Mouse (Mus musculus) megakaryocyte, embryonic 14.5 days (primary cell): ENCODE measurements around the gene Slc25a36. TPM values are rescaled to one million over a fixed set of nuclear protein-coding genes. Genes with fewer than 3 reads are reported as not detected.

ENCODE experiments used
- H3K27me3 ChIP-seq: replicated peaks from 2 replicates; pipeline ENCODE3; 2012; ENCODE audit warnings: inconsistent platforms
- H3K36me3 ChIP-seq: replicated peaks from 2 replicates; pipeline ENCODE3; 2012; ENCODE audit warnings: low read length, inconsistent platforms, mixed read lengths
- H3K4me1 ChIP-seq: 2 replicates; pipeline ENCODE4 v1.6.1; 2012; ENCODE audit warnings: inconsistent platforms
- H3K4me3 ChIP-seq: replicated peaks from 2 replicates; pipeline ENCODE3; 2012; ENCODE audit warnings: moderate library complexity, mild to moderate bottlenecking, inconsistent platforms
- H3K9me3 ChIP-seq: 2 replicates; pipeline ENCODE4 v1.6.1; 2012; ENCODE audit warnings: inconsistent platforms
- FLI1 ChIP-seq: IDR thresholded peaks from 2 replicates; pipeline ENCODE4 v1.6.1; 2012; ENCODE audit warnings: low read length, inconsistent platforms, mixed read lengths
- GATA1 ChIP-seq: IDR thresholded peaks from 3 replicates; pipeline ENCODE4 v1.6.1; 2012; ENCODE audit warnings: mixed read lengths, low read length, inconsistent platforms, borderline replicate concordance
- polyA plus RNA-seq: library from polyadenylated mRNA; stranded (reverse); fragments of >175 nt; gene quantifications from 2 replicates; pipeline ENCODE4 v1.2.3, GENCODE M21; 2012; ENCODE audit warnings: low replicate concordance; ENCODE audit not compliant: insufficient read depth

Gene Slc25a36
- 1.2 and 2.3 TPM in 2 replicates for polyA plus RNA-seq

DNA sequence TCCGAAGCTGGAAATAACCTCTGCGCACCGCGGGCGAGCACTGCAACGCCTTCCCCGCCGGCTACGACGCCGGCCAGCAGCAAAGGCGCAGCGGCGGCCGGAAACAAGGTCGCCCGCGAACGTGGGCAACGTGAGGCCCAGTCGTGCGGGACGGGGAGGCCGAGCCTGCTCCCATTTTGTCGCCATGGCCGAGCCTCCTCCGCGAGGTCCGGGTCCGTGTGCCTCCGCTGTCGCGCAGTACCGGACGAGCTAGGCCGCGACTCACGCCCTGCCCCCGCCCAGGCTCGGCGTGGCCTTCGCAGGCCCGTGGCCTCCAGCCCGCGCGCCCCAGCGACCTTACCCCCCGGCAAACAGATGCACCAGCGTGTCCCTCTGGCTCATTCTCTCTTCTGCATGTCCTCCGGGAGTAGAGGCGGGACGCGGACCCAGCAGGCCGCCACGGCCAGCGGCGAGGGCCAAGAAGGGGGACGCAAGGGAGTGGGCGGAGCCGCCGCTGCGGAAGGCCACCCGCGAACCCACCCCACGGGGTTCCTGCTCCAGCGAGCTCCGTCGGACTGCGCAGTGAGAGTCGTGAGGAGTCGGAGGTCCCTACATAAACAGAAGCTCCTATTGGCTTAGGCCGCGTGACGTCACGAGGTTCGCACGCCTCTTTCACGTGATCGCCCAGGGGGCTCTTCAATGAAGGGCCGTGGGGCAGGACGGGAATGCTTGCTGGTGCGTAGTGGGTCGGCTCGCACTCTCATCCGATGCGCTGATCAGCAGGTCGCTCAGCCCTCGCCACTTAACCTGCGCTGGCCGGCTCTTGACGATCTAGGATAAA, at the start of gene Slc25a36:
Gene Slc25a36 (minus strand): TSS at position 587 of the 820 bp plus-strand sequence.
- peaks cover 38% of the 10 kb centered on the region for H3K4me1 ChIP-seq
- no peaks in the 10 kb centered on the region for H3K27me3 ChIP-seq
- no peak for TF ChIP-seq GATA1
- TF ChIP-seq FLI1, result no peak
- peak within 1 kb of the TSS; percentile 99 for H3K4me3 ChIP-seq
- H3K9me3 ChIP-seq, result no peaks in the 10 kb centered on the region
- H3K36me3 ChIP-seq, result peaks cover 18% of the 10 kb centered on the region

DNA sequence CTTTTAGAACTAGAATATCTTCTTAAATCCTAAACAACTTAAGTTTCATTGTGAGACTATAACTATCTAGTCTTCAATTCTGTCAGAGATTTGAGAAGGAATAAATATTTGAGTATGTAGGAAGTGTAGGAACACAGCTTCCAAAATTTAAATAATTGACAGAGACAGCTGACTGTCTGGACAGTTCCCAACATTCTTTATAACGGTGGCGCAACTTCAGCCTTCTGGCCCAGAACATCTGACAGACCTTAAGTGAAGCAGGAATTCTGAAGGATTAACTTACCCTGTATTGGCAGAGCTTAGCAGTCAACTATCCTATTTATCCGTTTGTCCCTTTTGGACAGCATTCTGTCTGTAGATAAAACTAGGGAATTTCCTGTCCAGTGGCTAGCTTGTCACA, 47.5 kb upstream of the Slc25a36 start:
- Histone ChIP-seq H3K27me3 (peaks cover 2% of the 10 kb centered on the region), H3K4me1 (peaks cover 8% of the 10 kb centered on the region), H3K36me3 (no peaks in the 10 kb centered on the region), H3K4me3 (no peak overlapping the region), H3K9me3 (no peaks in the 10 kb centered on the region)
- TF ChIP-seq FLI1 (no peak), GATA1 (no peak)

DNA sequence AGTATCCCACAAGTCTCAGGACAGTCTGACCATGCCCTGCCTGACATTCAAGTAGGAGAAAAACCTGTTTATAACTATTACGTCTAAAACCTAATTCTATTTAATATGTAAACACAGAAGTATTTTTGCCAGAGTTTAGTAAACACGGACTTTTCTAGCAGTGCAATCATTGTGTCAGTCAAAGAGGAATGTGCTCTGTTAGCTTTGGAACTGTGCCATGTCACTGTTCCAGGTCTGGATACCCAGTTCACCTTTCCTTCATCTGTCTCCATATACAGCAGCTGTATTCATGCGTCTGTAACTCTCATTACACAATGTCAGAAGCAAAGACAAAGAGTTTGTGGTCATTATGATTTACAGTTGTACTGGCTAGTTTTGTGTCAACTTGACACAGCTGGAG, 45.0 kb upstream of the Slc25a36 start:
- peaks cover 4% of the 10 kb centered on the region for H3K27me3 ChIP-seq
- no peaks in the 10 kb centered on the region for H3K9me3 ChIP-seq
- no peaks in the 10 kb centered on the region for H3K36me3 ChIP-seq
- TF ChIP-seq GATA1 (no peak), FLI1 (no peak)
- H3K4me1 ChIP-seq, result peaks cover 8% of the 10 kb centered on the region
- no peak overlapping the region for H3K4me3 ChIP-seq

DNA sequence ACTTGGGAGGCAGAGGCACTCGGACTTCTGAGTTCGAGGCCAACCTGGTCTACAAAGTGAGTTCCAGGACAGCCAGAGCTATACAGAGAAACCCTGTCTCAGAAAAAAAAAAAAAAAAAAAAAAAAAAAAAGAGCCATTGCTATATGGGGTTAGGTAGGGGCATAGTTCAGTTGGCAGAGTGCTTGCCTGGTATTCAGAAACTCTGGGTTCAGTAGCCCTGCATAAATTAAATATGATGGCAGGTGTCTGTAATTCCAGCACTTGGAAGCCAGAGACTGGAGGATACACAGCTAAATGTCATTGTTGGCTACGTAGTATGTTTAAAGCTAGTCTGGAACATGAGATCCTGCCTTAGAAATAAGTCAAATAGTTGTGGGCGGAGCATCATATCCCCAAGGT, 44.0 kb upstream of the Slc25a36 start:
- no peak for TF ChIP-seq GATA1
- TF ChIP-seq FLI1, result no peak
- Histone ChIP-seq H3K9me3 (no peaks in the 10 kb centered on the region), H3K4me3 (no peak overlapping the region), H3K36me3 (no peaks in the 10 kb centered on the region), H3K27me3 (peaks cover 2% of the 10 kb centered on the region), H3K4me1 (peaks cover 8% of the 10 kb centered on the region)

DNA sequence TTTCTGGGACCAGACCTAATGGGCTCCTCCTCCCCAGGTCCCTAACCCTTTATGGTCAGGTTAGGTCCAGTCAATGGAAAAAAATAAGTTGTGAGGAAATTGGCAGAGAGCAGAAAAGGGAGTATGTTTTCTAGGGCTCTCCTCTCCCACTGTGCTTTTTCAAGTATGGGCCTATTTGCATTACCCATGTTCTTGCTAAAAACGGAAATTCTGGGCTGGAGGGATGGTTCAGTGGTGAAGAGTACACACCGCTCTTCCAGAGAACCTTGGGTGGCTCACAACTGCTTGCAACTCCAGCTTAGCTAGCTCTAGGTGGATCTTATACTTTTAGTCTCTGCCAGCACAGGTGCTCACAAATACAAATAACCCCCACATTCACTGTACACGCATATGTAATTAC, 42.0 kb upstream of the Slc25a36 start:
- H3K4me1 ChIP-seq, result peaks cover 8% of the 10 kb centered on the region
- H3K4me3 ChIP-seq, result no peak overlapping the region
- H3K9me3 ChIP-seq, result no peaks in the 10 kb centered on the region
- peaks cover 2% of the 10 kb centered on the region for H3K27me3 ChIP-seq
- H3K36me3 ChIP-seq, result no peaks in the 10 kb centered on the region
- no peak for TF ChIP-seq FLI1
- no peak for TF ChIP-seq GATA1

DNA sequence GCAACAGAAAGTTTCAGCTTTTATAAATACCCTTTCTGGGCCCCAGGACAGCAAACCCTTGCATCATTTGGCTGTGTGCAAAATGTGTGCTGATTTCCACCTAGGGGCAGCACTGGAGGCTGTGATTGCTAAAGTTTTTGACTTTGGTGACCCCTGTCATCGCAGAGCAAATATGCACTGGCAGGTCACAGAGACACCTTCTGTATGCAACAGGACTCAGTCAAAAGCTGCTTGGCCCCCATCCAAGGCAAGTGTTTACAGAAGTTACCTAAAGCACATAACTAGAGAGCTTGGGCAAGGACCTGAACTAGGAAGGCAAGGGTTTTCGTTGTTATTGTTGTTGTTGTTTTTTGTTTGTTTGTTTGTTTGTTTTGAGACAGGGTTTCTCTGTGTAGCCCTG, 36.3 kb upstream of the Slc25a36 start:
- Histone ChIP-seq H3K4me1 (no peaks in the 10 kb centered on the region), H3K27me3 (peaks cover 7% of the 10 kb centered on the region), H3K4me3 (no peak overlapping the region), H3K36me3 (no peaks in the 10 kb centered on the region), H3K9me3 (no peaks in the 10 kb centered on the region)
- TF ChIP-seq FLI1, result no peak
- TF ChIP-seq GATA1, result no peak

DNA sequence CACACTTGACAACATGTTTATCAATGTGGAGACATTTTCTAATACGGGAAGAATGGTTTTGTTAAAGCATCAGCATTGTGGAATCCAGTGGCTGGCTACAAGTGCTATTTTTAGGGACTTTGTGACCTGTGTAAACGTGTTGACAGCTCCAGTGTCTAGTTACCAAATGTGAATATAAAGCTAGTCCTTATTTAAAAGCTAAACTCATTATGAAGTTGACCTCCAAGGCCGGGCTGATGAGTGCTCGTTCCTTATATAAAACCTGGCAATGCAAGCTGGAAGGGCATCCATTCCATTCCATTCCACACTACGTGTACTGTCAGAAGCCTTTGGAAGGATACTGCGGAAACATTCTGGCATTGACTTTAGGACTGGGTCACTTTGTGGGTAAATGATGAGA, 34.4 kb upstream of the Slc25a36 start:
- TF ChIP-seq FLI1, result no peak
- no peak for TF ChIP-seq GATA1

DNA sequence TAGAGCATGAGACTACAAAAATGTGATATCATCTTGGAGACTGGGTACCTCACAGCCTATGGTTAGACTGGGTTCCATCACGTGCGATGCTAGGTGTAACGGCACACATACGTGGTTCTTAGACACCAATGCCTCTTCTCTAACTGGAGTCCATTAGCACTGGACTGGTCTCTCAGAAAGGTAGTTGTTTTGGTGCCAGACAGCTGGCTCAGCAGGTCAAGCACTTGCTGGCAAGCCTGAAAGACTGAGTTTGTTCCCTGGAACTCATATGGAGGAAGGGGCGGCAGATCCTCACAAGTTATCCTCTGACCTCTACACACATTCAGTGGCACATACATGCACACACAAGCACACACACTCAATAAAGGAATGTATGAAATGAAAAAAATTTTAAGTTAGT, 32.5 kb upstream of the Slc25a36 start:
- H3K9me3 ChIP-seq, result no peaks in the 10 kb centered on the region
- peaks cover 9% of the 10 kb centered on the region for H3K27me3 ChIP-seq
- no peak for TF ChIP-seq GATA1
- TF ChIP-seq FLI1, result no peak
- H3K4me1 ChIP-seq, result no peaks in the 10 kb centered on the region
- H3K4me3 ChIP-seq, result no peak overlapping the region
- H3K36me3 ChIP-seq, result no peaks in the 10 kb centered on the region

More for the DNA sequence above, 34.4 kb upstream of the Slc25a36 start:
- Histone ChIP-seq H3K27me3 (peaks cover 7% of the 10 kb centered on the region), H3K36me3 (no peaks in the 10 kb centered on the region), H3K4me3 (no peak overlapping the region), H3K4me1 (no peaks in the 10 kb centered on the region), H3K9me3 (no peaks in the 10 kb centered on the region)

DNA sequence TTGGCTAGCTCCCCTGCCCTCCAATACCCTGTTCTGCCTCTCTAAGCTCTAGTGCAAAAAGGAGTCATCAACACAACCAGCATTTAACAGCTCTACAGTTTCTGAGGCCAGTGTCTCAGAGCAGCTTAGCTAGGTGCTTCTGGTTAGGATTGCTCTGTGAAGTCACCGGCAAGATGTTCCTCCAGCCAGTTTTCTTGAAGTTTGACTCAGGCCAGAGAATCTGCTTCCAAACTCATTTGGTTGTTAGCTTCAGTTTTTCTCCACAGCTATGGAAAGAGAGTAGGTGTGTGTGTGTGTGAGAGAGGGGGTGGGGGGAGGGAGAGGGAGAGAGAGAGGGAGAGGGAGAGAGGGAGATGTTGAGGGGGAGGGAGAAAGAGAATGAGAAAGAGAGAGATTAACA, 31.6 kb upstream of the Slc25a36 start:
- TF ChIP-seq GATA1 (no peak), FLI1 (no peak)
- Histone ChIP-seq H3K4me1 (no peaks in the 10 kb centered on the region), H3K9me3 (no peaks in the 10 kb centered on the region), H3K36me3 (no peaks in the 10 kb centered on the region), H3K4me3 (no peak overlapping the region), H3K27me3 (peaks cover 9% of the 10 kb centered on the region)

DNA sequence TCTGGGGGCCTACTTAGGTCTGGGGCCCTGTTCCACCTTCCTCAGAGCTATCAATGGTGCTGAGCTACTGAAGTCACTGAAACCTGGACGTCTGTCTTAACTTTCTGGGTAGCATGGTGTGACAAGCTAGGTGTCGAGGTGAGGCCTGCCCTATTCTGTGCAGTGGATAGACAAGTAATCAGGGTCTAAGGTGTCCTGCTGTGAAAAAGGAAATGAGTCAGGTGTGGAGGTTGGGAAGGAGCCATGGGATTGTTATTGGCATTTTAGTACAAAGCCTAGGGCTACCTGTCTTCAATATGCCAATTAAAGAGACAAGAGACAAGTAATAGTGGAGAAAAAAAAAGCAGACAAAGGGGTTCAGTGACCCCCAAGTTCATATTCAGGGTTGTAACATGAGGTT, 30.8 kb upstream of the Slc25a36 start:
- no peak overlapping the region for H3K4me3 ChIP-seq
- H3K36me3 ChIP-seq, result no peaks in the 10 kb centered on the region
- H3K9me3 ChIP-seq, result no peaks in the 10 kb centered on the region
- no peak for TF ChIP-seq GATA1
- TF ChIP-seq FLI1, result no peak
- peaks cover 9% of the 10 kb centered on the region for H3K27me3 ChIP-seq
- no peaks in the 10 kb centered on the region for H3K4me1 ChIP-seq
